Mouse (Mus musculus): ENCODE data around the gene Klk8. TPM values are rescaled to one million over a fixed set of nuclear protein-coding genes. Genes with fewer than 3 reads are reported as not detected.

Gene Klk8
- 1 to 10 TPM; 1.1 to 1.3 TPM for total RNA-seq (2021)
- long read RNA-seq, experiment 1 = 0 reads
- long read RNA-seq, experiment 2 = 0 reads

DNA sequence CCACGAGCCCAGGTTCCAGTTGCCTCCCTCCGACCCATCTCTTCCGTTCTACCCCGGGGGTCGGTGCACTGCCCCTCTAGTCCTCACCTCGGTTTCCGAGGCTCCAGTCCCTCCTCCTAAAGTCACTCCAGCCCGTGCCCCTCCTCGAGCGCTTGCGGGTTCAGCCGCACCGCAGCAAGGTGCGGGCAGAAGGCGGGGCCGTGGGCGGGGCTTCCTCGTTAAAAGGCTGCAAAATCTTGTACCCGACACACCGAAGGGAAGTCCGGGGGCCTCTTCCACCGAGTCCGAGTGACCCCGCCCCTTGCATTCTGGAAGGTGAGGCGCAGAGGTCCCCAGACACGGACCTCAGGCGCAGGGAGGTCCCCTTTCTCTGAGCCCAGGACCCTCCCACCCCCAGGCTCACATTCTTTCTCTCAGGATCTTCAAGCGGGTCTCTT, at the start of gene Klk8:
Gene Klk8 (plus strand): TSS at position 245 of the 437 bp plus-strand sequence.
- no peak for DNase-seq (ENCODE audit: low spot score)

DNA sequence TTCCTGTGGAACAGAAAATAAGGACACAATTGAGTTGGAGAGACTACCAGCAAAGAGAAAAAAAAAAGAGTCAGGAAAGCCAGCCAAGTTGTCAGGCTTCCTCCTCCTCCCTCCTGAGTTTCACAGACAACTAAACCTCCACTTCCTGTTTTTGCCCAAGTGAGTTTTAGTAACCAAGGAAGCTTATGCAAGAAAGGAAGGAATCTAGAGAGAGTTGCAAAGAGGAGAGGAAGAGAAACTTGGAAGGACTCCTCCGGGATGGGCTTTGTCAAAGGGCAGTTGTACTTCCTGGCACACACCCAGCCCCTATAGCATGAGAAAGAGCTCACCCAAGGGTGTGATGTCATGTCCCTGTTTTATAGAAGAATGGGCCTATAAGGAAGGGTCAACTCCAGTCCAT, 49.6 kb upstream of the Klk8 start:
- DNase-seq (ENCODE audit: low spot score) = peak; percentile 10

DNA sequence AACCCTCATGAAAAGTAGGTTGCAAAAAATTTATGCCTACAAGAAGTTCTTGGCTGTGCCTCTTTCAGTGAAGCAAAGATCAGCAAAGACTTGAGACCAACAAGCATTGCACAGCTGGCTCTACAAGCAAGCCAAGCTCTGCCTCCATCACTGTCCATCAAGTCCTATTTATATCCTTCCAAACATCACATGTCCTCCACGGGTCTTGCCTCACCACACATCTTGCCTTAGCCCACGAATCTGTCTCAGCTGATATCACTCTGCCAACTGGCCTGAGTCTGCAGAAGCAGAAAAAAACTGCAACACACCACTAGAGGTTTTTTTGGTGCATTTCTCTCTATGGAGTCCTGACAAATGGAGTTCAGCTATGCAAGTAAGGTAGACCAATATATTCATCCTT, 44.6 kb upstream of the Klk8 start:
- DNase-seq (ENCODE audit: low spot score) = no peak

DNA sequence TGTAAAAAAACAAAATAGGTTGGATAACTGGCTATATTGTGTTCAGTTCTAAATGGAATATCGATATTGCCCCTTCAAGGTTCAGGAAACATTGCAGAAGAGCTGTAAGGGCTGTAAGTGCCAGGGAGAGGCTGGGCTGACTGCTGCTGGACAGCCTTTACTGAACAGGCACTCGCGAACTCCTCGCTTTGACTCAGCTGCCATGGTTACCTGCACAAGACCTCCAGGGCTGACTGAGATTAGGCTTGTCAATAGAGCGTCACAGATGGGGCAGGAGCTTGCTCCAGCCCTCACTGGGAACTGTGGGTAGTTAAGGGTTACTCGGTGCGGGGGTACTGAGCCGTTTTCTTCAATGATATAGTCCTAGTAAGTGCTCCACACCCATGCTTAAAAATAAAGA, 30.9 kb upstream of the Klk8 start:
- no peak for DNase-seq (ENCODE audit: low spot score)

DNA sequence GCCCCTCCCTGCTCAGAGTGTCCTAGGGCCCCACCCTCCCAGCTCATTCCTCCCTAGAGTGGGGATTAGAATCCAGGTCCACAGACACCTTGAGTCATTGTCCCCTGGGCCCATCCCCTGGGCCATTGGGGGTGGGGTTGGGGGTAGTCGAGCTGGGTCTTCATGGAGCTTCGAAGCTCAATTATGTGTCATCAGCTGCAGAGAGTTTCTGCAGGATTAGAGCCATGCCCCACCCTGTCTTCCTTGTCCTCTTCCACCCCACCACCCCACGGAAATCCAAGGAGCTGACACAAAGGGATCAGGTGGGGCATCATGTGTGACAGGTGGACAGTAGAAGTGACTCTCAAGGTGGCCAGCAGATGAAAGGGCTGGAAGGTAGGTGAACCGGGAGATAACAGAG, 28.8 kb upstream of the Klk8 start, which contains the start of gene Klk12:
Gene Klk12 (plus strand): TSS at position 301 of the 400 bp plus-strand sequence.
- DNase-seq (ENCODE audit: low spot score) = no peak

DNA sequence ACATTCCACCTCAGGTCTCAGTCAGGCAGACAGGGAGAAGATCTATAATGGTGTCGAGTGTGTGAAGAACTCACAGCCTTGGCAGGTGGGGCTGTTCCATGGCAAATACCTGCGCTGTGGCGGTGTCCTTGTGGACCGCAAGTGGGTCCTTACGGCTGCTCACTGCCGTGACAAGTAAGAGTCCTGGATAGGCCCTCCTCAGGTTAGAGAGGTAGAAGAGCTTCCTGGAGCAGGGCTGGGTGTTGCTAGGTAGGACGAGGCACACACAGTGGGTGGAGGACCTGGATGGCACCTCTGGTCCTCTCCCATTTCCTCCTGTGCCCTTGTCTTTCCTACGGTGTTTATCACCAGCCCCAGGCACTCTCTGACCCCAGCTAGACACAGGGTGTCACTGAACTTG, 27.7 kb upstream of the Klk8 start:
- DNase-seq (ENCODE audit: low spot score) = no peak

DNA sequence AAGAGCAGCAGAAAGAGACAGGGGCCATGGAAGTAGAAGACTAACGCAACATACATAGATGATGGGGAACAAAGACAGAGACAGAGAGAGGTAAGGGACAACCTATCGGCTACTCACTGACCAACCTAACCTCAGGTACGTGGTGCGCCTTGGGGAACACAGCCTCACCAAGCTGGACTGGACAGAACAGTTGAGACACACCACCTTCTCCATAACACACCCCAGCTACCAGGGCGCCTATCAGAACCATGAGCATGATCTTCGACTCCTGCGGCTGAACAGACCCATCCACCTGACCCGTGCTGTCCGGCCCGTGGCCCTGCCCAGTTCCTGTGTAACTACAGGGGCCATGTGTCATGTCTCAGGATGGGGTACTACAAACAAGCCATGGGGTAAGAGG, 26.7 kb upstream of the Klk8 start:
- DNase-seq (ENCODE audit: low spot score) = no peak

DNA sequence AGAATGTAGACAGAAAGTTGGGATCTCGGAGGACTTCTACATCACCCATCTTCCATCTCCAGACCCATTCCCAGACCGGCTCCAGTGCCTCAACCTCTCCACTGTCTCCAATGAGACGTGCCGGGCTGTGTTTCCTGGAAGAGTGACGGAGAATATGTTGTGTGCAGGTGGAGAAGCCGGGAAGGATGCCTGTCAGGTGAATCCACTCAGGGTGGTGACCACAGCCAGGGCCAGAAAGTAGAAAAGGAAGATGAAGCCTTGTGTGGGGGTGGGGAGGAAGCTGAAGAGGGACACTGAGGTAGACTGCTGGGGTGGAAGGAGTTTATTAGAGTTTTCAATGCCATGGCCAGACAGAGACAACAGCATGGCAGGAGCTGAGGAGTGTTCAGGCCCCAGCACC, 25.5 kb upstream of the Klk8 start:
- DNase-seq (ENCODE audit: low spot score) = no peak

DNA sequence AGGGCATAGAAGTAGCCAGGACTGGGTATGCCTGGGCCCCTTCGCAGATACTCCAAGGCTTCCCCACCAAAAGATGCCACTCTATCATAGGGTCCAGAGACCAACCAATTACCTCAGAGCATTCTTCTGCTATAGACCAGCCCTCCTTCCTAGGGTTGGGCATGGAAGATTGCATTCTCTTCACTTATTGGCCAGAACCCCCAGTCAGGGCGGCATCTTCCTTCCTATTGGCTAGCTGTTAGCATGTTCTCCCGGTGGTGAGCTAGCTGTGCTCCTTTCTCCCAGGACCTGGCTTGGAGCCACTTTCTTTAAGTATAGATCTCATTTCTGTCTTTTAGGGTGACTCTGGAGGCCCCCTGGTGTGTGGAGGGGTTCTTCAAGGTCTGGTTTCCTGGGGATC, 24.5 kb upstream of the Klk8 start:
- no peak for DNase-seq (ENCODE audit: low spot score)

DNA sequence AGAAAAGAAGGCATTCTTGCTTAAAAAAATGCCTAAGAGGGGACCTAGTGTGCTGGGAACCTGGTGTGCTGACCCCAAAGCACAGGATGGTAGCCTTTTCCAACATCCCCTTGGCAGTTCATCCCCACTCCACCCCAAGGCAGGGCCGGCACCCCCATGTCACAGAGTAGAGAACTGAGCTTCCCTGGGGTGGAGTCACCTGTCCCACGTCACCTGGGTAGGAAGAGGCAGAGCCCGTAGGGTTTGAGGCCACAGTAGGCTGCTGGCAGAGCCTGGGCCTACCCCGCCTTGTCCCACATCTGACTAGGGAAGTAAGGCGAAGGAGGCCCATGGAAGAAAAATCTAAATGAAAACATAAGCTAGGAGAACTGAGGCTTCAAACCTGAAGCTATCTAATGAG, 23.0 kb upstream of the Klk8 start, which contains the start of gene Klk11:
Gene Klk11 (plus strand): TSS at position 241 of the 400 bp plus-strand sequence.
- no peak for DNase-seq (ENCODE audit: low spot score)

DNA sequence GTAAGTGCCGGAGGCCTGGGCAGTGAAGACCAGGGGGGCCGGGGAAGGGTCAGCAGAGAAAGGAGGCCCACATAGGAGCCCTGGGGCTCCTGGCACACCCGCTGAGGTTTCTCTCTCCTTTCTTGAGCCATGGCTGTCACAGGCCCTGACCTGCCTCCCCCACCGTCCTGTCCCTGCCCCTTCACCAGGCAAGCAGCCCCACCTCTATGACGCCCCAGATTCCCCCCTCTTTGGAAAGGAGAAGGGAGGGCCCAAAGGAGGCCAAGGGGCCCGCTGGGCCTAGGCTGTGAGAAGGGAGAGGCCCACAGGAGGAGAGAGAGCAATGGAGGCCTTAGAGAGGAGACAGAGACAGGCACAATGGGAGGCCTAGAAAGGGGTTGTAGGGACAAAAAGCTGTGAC, 22.6 kb upstream of the Klk8 start:
- DNase-seq (ENCODE audit: low spot score) = no peak

DNA sequence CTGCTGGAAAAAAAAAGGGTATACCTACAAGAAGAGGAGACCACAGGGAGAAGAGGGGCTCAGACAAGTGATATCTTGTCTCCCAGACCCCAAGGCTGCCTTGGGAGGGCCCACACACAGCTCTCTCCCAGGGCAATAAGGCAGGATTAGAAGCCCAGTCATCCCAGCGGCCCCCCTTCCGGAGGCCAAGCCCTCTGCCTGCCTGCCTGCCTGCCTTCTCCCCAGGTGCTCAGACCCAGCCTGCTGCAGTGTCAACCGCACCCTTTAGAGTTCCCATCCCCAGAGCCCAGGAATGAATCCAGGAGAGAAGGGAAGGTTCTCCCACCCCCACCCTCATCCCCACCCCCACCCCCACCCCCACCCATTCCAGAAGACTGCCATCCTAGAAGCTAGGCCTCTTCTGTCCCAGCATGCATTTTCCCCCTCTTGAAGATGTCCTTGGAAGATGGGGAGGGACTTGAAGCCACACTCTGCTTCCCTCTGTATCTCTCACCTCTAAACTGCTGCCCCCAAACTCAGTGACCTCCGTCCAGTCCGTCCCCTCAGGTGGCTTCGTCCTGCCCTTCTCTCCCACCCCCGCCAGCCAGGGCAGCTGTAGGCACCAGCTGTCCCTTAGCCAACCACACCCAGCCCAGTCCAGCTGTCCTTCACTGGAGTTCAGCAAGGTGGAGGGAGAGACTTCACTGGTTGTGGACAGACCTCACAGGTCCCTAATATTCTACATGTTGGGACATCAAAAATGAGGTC, 21.9 kb upstream of the Klk8 start:
- no peak for DNase-seq (ENCODE audit: low spot score)

DNA sequence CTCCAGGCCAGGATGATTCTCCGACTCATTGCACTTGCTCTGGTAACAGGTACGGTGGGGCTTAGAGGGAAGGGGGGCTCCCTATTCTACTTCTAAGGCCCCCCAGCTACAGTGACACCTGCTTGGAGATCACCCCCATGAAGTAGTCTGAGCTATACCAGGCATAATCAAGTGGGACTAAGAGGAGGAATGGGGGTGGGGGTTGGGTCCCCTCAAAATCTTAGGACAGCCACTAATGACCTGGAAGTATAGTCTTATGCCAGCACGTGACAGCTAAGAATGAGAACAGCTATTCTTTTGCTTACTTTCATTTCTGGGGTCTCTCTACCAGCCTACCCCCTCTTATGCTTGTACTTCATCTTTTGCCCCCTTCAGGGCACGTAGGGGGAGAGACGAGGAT, 20.9 kb upstream of the Klk8 start:
- no peak for DNase-seq (ENCODE audit: low spot score)

DNA sequence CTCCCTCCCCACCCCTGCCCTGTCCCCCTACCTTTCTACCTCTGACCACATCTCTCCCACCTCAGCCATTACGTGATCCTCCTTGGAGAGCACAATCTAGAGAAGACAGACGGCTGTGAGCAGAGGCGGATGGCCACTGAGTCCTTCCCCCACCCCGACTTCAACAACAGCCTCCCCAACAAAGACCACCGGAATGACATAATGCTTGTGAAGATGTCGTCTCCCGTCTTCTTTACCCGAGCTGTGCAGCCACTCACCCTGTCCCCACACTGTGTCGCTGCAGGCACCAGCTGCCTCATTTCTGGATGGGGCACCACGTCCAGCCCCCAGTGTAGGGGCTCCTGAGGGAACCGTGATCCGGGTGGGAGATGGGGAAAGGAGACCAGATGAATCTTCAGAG, 20.0 kb upstream of the Klk8 start:
- no peak for DNase-seq (ENCODE audit: low spot score)

DNA sequence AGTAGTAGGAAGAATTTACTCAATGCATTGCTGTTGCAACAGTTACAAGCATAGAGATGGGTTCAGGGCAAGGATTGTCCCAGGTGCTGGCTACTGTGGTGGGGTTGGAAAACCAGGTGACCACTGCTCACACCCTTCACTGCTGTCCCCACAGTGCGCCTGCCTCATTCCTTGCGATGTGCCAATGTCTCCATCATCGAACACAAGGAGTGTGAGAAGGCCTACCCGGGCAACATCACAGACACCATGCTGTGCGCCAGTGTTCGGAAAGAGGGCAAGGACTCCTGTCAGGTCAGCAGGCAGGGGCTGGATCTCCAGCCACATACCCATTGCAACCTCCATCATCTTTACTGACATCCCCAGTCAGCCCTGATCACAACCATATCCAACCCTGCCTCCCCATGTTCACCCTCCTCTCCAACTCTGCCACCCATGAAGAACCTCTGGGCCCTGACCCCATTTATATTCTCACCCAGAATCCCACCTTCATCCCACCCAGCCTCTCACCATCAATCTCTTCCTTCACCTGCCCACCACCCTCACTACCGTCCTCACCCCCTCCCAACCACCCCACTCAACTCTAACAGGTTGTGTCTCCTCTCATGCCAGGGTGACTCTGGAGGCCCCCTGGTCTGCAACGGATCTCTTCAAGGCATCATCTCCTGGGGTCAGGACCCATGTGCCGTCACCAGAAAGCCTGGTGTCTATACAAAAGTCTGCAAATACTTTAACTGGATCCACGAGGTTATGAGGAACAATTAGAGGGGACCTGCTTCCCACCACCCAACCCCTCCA, 19.0 kb upstream of the Klk8 start:
- DNase-seq (ENCODE audit: low spot score) = no peak

DNA sequence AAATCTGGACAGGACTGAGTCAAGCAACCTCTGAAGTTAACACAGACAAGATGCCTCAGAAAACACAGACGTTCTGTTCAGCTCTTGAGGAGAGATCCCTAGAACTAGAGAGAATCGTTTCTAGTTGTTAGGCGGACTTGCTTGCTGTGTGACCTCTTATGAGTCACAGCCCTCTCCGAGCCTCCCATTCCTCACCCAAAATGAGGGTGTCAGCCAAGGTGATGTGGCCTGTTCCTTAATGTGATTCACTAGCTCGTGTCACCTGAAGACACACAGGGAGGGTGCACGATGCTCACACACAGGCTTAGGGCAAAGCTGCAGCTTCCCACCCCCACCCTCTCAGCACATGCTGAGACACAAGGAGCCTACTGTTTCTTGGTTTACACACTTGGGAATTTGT, 17.1 kb upstream of the Klk8 start:
- no peak for DNase-seq (ENCODE audit: low spot score)

DNA sequence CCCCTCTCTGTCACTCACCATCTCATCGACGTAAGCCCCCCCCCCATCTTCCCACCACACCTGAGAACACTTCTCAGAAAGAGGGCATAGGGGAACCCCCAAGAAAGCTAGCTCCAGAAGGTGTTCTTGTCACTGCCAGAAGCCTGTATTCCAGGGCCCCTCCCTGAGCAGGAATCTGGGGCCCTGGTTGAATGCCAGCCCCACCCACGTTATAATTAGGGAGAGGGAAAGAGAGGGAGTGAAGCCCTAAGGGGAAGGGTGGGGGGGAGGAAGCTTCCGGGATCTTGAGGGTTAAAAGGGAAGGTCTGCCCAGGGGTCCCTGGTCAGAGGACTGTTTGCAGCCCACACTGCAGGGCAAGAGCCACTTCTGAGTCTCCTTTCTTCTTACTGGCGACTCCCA, 16.6 kb upstream of the Klk8 start, which contains the start of gene Klk10:
Gene Klk10 (plus strand): TSS at position 290 of the 400 bp plus-strand sequence.
- DNase-seq (ENCODE audit: low spot score) = no peak

DNA sequence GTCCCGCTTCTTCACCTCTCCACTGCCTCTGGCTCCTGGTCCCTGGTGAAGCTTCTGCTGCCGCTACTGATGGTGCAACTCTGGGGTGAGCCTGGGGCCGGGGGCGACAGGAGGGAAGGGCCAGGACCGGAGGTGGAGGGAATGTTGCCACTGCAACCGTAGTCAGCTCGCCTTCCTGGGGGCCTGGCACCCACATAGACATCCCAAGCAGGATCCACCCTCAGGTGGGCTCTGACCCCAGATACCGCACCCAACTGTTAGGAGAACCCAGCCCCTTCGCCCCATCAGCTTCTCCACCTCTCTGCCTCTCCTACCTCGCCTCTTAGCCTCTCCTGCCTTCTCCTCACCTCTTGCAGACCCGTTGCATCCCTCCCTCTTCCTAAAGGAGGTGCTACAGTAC, 15.8 kb upstream of the Klk8 start:
- no peak for DNase-seq (ENCODE audit: low spot score)

DNA sequence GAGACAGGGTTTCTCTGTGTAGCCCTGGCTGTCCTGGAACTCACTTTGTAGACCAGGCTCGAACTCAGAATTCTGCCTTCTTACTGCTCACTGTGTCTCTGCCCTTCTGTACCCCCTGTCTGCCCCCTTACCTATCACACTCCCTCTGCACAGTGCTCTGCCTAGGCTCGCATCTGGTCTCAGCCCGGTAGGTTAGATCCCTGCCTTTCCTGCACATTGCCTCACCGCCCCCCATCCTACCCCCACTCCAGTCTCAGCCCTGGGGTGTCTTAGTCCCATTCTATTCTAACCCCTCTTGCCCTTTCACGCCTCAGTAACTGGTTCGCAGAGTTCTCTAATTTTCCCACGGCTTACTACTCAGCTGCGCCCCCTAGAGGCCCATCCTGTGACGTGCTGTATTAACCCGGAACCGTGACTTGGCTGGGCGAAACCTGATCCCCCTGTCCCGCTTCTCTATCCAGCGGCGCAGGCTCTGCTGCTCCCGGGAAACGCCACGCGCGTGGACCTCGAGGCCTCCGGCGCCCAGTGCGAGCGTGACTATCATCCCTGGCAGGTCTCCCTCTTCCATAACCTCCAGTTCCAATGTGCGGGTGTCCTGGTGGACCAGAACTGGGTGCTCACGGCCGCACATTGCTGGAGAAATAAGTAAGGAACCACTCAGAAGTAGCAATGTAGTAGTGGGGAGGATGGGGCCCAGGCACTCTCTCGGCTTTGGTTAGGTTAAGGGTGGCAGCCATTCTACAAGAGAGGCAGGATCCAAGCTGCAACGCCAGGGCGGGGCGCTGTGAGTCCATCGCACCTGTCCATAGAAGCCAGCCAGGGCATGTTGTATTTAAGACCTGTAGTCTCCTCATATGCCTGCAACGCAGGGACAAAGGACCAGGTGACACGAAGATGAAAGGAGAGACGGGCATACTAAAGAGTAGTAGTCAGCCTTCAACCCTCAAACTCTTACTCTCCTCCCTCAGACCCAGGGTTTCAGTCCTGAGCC, 14.8 kb upstream of the Klk8 start:
- DNase-seq (ENCODE audit: low spot score) = peak; percentile 63

DNA sequence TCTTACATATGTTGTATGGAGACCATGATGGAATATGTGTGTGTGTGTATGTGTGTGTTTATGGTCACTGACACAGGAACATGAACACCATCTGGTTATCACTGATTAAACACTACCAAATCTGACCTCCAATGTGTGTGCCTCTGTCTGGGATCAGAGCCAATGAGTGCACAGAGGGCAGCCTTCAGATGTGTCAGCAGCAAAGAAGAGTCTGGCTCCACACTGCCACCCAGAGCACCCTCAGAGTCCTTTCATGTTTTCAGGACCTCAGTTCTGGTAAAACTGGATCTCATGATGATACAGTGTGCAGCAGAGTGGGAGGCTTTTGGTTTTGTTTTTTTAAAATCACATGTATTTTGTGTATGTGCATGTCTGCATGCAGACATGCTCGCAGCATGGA, 12.1 kb upstream of the Klk8 start:
- no peak for DNase-seq (ENCODE audit: low spot score)

DNA sequence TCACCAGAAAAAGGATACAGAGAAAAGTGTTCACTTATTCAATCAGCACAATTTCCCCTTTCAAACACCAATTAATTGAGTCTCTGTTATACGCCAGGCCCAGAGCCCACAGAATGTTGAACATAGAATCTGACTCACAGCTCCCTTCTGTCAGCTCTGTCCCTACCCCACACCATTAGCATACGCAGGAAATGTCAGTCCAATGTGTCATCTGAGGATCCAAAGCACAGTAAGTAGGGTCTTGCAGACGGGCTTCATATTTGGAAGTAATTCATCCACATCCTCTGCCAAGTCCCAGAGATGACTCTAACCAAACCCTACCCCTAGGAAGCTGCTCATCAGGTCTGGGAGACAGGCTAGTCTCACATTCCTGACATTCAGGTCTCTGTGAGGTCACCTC, 9.3 kb upstream of the Klk8 start:
- no peak for DNase-seq (ENCODE audit: low spot score)

Measured in gastrocnemius, adult 18-20 months (tissue).